Mouse (Mus musculus): ENCODE measurements at regions not wholly inside any gene's neighbourhood (a gene's known extent, or its start where the extent isn't known, plus 50 kb on each side); places are given as distances from the start of the nearest gene placed in this dataset.

GRCm38 (mm10) chr6:70714239-70714638, 77.8 kb downstream of the Rpia start:
- in situ Hi-C loops (cut with MboI; ENCODE audit: unreplicated experiment in 2 of 2), result loop anchor here (5.0 to 25.0 kb wide), 2 partner anchors 53 to 1202 kb away; no protein-coding TSS in a partner anchor

GRCm38 (mm10) chr6:70713665-70714064, 78.4 kb downstream of the Rpia start:
- in situ Hi-C loops (cut with MboI; ENCODE audit: unreplicated experiment in 2 of 2), result loop anchor here (5.0 to 25.0 kb wide), 2 partner anchors 54 to 1201 kb away; no protein-coding TSS in a partner anchor

DNA sequence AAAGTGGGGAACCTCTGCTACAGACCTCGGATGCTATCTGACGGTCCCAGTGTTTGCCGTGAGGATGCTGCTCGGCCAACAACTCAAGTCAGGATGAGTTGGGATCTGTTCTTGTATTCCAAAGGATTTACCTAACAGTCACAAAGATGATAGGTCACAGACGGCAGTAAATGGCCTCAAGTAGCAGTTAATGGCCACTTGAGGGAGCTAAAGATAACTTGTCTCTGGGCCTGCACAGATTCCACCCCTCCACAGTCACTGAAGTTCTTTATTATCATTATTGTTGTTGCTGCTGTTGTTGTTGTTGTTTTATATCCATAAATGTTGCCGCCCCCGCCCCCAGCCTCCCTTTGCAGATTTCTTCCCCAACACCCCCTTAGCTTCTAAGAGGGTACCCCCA, 78.9 kb downstream of the Rpia start:
- in situ Hi-C loops (cut with MboI; ENCODE audit: unreplicated experiment in 2 of 2), result loop anchor here (5.0 to 25.0 kb wide), 2 partner anchors 54 to 1201 kb away; no protein-coding TSS in a partner anchor

- in situ Hi-C loops (cut with MboI; ENCODE audit: unreplicated experiment in 2 of 2), result loop anchor here (5.0 to 25.0 kb wide), 12 partner anchors 58 to 1197 kb away; no protein-coding TSS in a partner anchor
Measured at GRCm38 (mm10) chr6:70709338-70710055, 82.5 kb downstream of the Rpia start.

DNA sequence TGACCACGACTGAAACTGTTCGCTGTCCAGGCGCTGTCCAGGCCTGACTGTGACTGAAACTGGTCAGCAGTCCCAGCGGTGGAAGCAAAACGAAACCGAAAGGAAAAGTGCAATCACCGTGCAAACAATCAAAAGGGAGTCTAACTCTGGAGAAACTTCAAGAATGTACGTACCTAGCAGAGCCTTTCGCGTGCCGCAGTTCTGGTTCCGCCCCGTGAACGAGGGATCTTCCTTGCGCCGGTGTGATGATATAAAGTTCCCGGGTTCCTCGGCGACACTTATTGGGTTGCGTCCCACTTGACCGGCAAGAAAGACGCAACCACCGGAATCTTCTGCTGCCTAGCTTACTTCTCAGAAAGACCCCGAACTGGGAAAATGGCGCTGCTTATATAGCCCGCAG, 96.4 kb downstream of the Rpia start:
- in situ Hi-C loops (cut with MboI; ENCODE audit: unreplicated experiment in 2 of 2), result no loop called here

Data from v-Abl transformed pro-B cells (cell line).